Mouse (Mus musculus): ENCODE measurements around the gene Rag1. TPM values are rescaled to one million over a fixed set of nuclear protein-coding genes. Genes with fewer than 3 reads are reported as not detected.

Rag1 gene
- 0.43 TPM for polyA plus RNA-seq (2014; fragmentation: Illumina TruSeq; extraction: RNeasy Lipid Tissue Mini Kit (QIAGEN cat#74804); ENCODE audit: low read depth, low replicate concordance)

GRCm38 (mm10) chr2:101649114-101649671 lies at the start of gene Rag1, which contains the start of gene B230118H07Rik:
TSS of gene Rag1 (minus strand) at chr2:101649501.
TSS of gene B230118H07Rik (minus strand) at chr2:101649532.

GRCm38 (mm10) chr2:101678236-101679021 lies 29.1 kb upstream of the Rag1 start, which contains the start of gene Traf6:
TSS of gene Traf6 (plus strand) at chr2:101678429.

GRCm38 (mm10) chr2:101624526-101624925 lies 24.8 kb downstream of the Rag1 start, which contains the start of gene Rag2:
TSS of gene Rag2 (plus strand) at chr2:101624718.

Other genes with a start within 250 kb of the Rag1 start
- 2.5 TPM for gene Rag2, start 24.8 kb downstream of the Rag1 start, polyA plus RNA-seq (2014; fragmentation: Illumina TruSeq; extraction: RNeasy Lipid Tissue Mini Kit (QIAGEN cat#74804); ENCODE audit: low read depth, low replicate concordance)
- 525 TPM for gene B230118H07Rik, start within 50 bp of the Rag1 start, polyA plus RNA-seq (2014; fragmentation: Illumina TruSeq; extraction: RNeasy Lipid Tissue Mini Kit (QIAGEN cat#74804); ENCODE audit: low read depth, low replicate concordance)
- gene Traf6, start 28.9 kb upstream of the Rag1 start, polyA plus RNA-seq (2014; fragmentation: Illumina TruSeq; extraction: RNeasy Lipid Tissue Mini Kit (QIAGEN cat#74804); ENCODE audit: low read depth, low replicate concordance): 4.2 TPM
- 0.70 TPM for gene Prr5l, start 233.5 kb upstream of the Rag1 start, polyA plus RNA-seq (2014; fragmentation: Illumina TruSeq; extraction: RNeasy Lipid Tissue Mini Kit (QIAGEN cat#74804); ENCODE audit: low read depth, low replicate concordance)
- 0.90 TPM for gene Commd9, start 236.7 kb upstream of the Rag1 start, polyA plus RNA-seq (2014; fragmentation: Illumina TruSeq; extraction: RNeasy Lipid Tissue Mini Kit (QIAGEN cat#74804); ENCODE audit: low read depth, low replicate concordance)

Data from testis, adult 10 weeks (tissue).